Mouse (Mus musculus) mouse embryonic stem cell (cell line): Measurements from ENCODE around the gene Gm17604.

Source experiments
- in situ Hi-C, 2 experiments: fragments of 300-500 bp; cut with MboI; formaldehyde crosslinking; loops; 1 replicate in 1 of 2; 3 replicates in 1 of 2; pipeline ENCODE4 v1.14.3; 2019 to 2020; ENCODE audit warnings: low sequenced_read_pairs in 2 of 2, low pct_unique_long_range_greater_than_20kb in 1 of 2, mixed read lengths in 1 of 2; ENCODE audit not compliant: unreplicated experiment in 1 of 2

Gene Gm17604

DNA sequence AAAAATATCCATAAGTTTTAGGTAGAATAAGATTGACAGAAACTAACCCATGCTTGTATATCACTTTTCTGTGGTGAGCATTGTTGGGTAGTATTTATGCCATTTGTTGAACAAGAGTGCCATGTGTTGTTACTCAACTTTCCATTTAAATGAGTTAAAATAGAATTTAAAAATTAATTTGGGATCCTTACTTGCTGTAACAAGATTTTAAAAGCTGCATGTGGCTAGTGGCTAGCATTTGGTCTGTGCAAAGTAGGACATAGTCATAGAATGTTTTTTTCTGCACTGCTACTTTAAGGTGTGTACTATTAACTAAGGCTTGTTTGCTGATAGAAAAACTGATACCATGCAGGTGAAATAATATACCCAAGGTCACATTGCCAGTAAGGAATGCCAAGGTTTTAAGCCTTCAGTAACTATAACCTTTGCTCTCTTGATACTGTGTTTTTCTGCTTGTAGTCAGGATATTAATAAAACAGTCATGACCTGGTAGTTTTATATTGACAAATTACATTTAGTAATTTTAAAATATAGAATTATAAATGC, at the start of gene Gm17604:
Gm17604 (minus strand) TSS at position 51 of the 546 bp plus-strand sequence.
- in situ Hi-C loops, result no loop called here

DNA sequence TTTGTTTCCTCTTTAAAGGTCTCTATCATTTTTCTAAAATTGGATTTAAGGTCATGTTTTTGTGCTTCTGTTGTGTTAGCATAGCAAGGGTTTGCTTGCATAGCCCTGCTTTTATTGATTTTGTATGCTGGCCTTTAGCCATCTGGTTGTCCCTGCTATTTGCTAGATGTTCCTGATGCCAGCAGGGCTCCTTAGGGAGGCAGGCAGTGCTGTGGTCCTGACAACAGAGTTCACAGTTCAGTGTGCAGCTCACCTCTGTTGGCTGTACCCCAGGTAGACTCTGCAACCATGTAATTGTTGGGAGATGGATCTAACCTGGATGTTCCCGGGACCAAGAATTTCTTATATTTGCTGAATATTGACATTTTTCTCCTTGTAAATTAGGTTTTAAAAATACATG, 45.3 kb upstream of the Gm17604 start:
- in situ Hi-C loops, result no loop called here

DNA sequence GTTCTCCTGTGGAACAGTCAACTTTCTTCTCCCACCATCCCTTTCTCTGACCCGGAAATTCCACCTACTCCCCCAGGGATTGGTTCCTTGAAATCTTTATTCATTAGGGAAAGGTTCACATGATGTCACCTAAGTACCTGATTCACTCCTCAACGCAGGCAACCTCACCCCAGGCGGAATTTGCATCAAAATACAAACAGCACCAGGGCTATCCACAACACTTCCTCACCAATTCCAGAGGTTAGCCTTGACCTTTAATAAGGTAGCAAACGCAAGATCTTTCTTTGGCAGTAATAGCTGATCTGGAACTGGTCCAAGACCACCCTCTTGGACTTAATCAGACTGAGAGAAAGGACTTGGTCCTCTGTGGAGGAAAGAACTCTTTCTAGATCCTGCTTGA, 1.5 kb downstream of the Gm17604 start:
- in situ Hi-C loops, result no loop called here

- in situ Hi-C loops, result no loop called here
These were observed 24.3 kb downstream of the Gm17604 start, which contains the start of the genes Mospd2 and Fancb for GRCm38 (mm10) chrX:164980193-164980775. Gene Mospd2, minus strand, starts transcription at chrX:164980375. Gene Fancb, plus strand, starts transcription at chrX:164980592.

DNA sequence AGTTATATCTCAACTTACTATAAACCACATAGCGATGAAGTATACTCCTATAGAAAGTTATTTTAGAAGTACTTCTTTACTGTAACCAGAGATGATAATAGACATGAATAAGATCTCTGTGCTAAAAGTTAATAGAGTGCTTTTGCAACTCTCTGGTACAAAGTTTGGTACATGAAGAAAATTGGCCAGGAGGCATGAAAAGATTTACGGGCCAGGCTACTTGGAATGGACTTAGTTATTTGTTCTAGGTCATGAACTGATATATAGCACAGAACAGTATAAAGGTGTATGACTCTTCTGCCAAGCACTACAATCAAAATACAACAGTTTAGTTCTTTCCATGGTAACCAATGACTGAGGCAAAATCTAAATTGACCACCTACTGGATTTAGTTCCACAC, 25.8 kb downstream of the Gm17604 start:
- in situ Hi-C loops, result no loop called here

GRCm38 (mm10) chrX:164971206-164971605, 33.4 kb downstream of the Gm17604 start:
- in situ Hi-C loops, result no loop called here

DNA sequence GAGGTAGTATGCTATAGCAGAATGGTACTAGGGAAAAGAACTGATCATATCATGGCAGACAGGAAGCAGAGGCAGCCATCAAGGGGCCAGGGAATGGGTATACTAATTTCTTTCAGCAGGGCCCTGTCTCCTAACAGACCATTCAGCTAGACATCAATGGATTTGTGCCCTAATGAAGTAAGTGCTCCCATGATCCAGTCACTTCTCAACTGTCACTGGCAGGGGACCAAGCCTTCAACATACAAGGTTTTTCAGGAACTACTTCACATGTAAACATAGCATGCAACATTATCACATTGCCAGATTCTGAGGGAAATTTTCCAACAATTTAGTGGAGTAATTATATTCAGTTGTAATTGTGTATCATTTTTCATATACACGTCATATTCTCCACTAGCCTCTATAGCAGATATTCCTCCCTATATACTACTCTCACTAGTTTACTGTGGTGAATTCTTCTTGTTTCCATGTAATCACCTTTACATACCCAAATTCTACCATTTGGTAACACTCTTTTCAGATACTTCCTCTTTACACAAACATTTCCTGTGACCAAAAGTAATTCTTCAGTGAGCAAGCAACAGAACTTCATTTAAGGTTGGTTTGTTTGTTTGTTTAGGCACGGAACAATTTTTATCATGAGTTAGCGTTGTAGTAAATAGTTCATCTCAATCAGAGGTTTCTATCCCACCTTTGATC, 38.7 kb downstream of the Gm17604 start:
- in situ Hi-C loops, result no loop called here
